Mouse (Mus musculus) stomach, embryonic 14.5 days (tissue): ENCODE measurements around the gene Rell1. TPM values are rescaled to one million over a fixed set of nuclear protein-coding genes. Genes with fewer than 3 reads are reported as not detected.

Experiments used
- ATAC-seq: fragments of 200-750 bp; cut with Nextera tagmentation; 2 replicates; pipeline ENCODE4 v1.8.0; 2017; ENCODE audit warnings: low read depth, moderate TSS enrichment; ENCODE audit not compliant: insufficient number of reproducible peaks, insufficient read depth, low FRiP score
- H3K27ac ChIP-seq: fragments of 300-500 bp; sonication (generic); 2 replicates; pipeline ENCODE4 v1.5.1; 2014; ENCODE audit warnings: mild to moderate bottlenecking, low read length, moderate library complexity, mixed read lengths
- H3K27me3 ChIP-seq: fragments of 300-500 bp; sonication (generic); 2 replicates; pipeline ENCODE4 v1.6.1; 2014; ENCODE audit warnings: low read length, control low read depth, mixed read lengths; ENCODE audit not compliant: control insufficient read depth, insufficient read depth
- H3K36me3 ChIP-seq: fragments of 300-500 bp; sonication (generic); 2 replicates; pipeline ENCODE4 v1.6.1; 2014; ENCODE audit warnings: mild to moderate bottlenecking, control low read depth, low read length, moderate library complexity, mixed read lengths; ENCODE audit not compliant: control insufficient read depth, insufficient read depth
- H3K4me1 ChIP-seq: fragments of 300-500 bp; sonication (generic); 2 replicates; pipeline ENCODE4 v1.6.1; 2014; ENCODE audit warnings: low read length, control low read depth, mixed read lengths; ENCODE audit not compliant: control insufficient read depth, insufficient read depth
- H3K4me2 ChIP-seq: fragments of 300-500 bp; sonication (generic); replicated peaks from 2 replicates; pipeline ENCODE4 v1.6.1; 2014; ENCODE audit warnings: low read depth, low read length, control low read depth
- H3K4me3 ChIP-seq: fragments of 300-500 bp; sonication (generic); 2 replicates; pipeline ENCODE4 v1.5.1; 2014; ENCODE audit warnings: low read depth, low read length, control low read depth
- H3K9ac ChIP-seq: fragments of 300-500 bp; sonication (generic); replicated peaks from 2 replicates; pipeline ENCODE4 v1.6.1; 2014; ENCODE audit warnings: low read depth, mild to moderate bottlenecking, control low read depth, low read length, moderate library complexity, mixed read lengths
- H3K9me3 ChIP-seq: fragments of 300-500 bp; sonication (generic); 2 replicates; pipeline ENCODE4 v1.6.1; 2016; ENCODE audit warnings: low read depth, low read length, control low read depth; ENCODE audit not compliant: control insufficient read depth
- WGBS: fragments of 180-500 bp; shearing (Covaris S2); extraction: QIAGEN DNeasy Blood & Tissue Kit; methylation state at CpG from one replicate; pipeline ENCODE4 v1.1.7; 2014; 5-methylcytosine and 5-hydroxymethylcytosine counted together
- polyA plus RNA-seq: library from polyadenylated mRNA; unstranded; fragments of >200 nt; fragmentation: Nextera tagmentation; extraction: Ambion mirVana; gene quantifications from 2 replicates; pipeline ENCODE4 v1.2.1, GENCODE M21; 2014

Gene Rell1
- polyA plus RNA-seq, 1 experiment from 2014 or later, result 14.3 TPM

GRCm38 (mm10) chr5:63947526-63947925 is 21.2 kb downstream of the Rell1 start:
- no peak overlapping the region for H3K4me2 ChIP-seq
- ATAC-seq, result no peak
- 86% methylated on average over 8 of the region's 8 CpGs for WGBS

GRCm38 (mm10) chr5:63943291-63943690 is 25.4 kb downstream of the Rell1 start:
- Histone ChIP-seq H3K27me3 (no peaks in the 10 kb centered on the region), H3K9me3 (no peaks in the 10 kb centered on the region), H3K4me2 (no peak overlapping the region), H3K36me3 (no peaks in the 10 kb centered on the region), H3K27ac (no peak overlapping the region), H3K4me3 (no peak overlapping the region), H3K4me1 (no peaks in the 10 kb centered on the region), H3K9ac (no peak overlapping the region)
- WGBS, result 90% methylated on average over 9 of the region's 9 CpGs
- no peak for ATAC-seq

More at GRCm38 (mm10) chr5:63947526-63947925, 21.2 kb downstream of the Rell1 start:
- no peaks in the 10 kb centered on the region for H3K27me3 ChIP-seq
- no peak overlapping the region for H3K27ac ChIP-seq
- peaks cover 10% of the 10 kb centered on the region for H3K4me1 ChIP-seq
- no peak overlapping the region for H3K9ac ChIP-seq
- H3K36me3 ChIP-seq, result no peaks in the 10 kb centered on the region
- no peaks in the 10 kb centered on the region for H3K9me3 ChIP-seq
- H3K4me3 ChIP-seq, result no peak overlapping the region

- H3K27me3 ChIP-seq, result no peaks in the 10 kb centered on the region
- H3K36me3 ChIP-seq, result no peaks in the 10 kb centered on the region
- no peak overlapping the region for H3K4me3 ChIP-seq
- no peak overlapping the region for H3K9ac ChIP-seq
- 62% methylated on average over 5 of the region's 5 CpGs for WGBS
- H3K9me3 ChIP-seq, result no peaks in the 10 kb centered on the region
- no peaks in the 10 kb centered on the region for H3K4me1 ChIP-seq
- no peak overlapping the region for H3K27ac ChIP-seq
- H3K4me2 ChIP-seq, result no peak overlapping the region
- no peak for ATAC-seq
Observed at GRCm38 (mm10) chr5:63941891-63942290, 26.8 kb downstream of the Rell1 start.

GRCm38 (mm10) chr5:63938575-63938974 is 30.1 kb downstream of the Rell1 start:
- Histone ChIP-seq H3K36me3 (peaks cover 4% of the 10 kb centered on the region; the same call in 1 of the 2 replicates), H3K4me1 (no peaks in the 10 kb centered on the region), H3K4me3 (no peak overlapping the region), H3K27ac (no peak overlapping the region), H3K4me2 (no peak overlapping the region), H3K9me3 (no peaks in the 10 kb centered on the region), H3K27me3 (no peaks in the 10 kb centered on the region), H3K9ac (no peak overlapping the region)
- WGBS, result 64% methylated on average over 4 of the region's 4 CpGs
- ATAC-seq, result 0 out of 2 replicates have a peak, but pooled peaks have one; percentile 63

GRCm38 (mm10) chr5:63936740-63937139 is 32.0 kb downstream of the Rell1 start:
- Histone ChIP-seq H3K27ac (no peak overlapping the region), H3K36me3 (peaks cover 4% of the 10 kb centered on the region; the same call in 1 of the 2 replicates), H3K27me3 (no peaks in the 10 kb centered on the region), H3K9ac (no peak overlapping the region), H3K4me2 (no peak overlapping the region), H3K4me3 (no peak overlapping the region), H3K4me1 (0 out of 2 replicates have a peak, but pooled peaks cover 5% of the 10 kb centered on the region), H3K9me3 (no peaks in the 10 kb centered on the region)
- ATAC-seq, result 0 out of 2 replicates have a peak, but pooled peaks have one; percentile 42
- 51% methylated on average over 6 of the region's 6 CpGs for whole genome bisulfite sequencing

GRCm38 (mm10) chr5:63935581-63935980 is 33.1 kb downstream of the Rell1 start:
- Histone ChIP-seq H3K4me1 (0 out of 2 replicates have a peak, but pooled peaks cover 5% of the 10 kb centered on the region), H3K4me2 (no peak overlapping the region), H3K27me3 (no peaks in the 10 kb centered on the region), H3K27ac (no peak overlapping the region), H3K36me3 (peaks cover 4% of the 10 kb centered on the region; the same call in 1 of the 2 replicates), H3K9ac (no peak overlapping the region), H3K4me3 (no peak overlapping the region), H3K9me3 (no peaks in the 10 kb centered on the region)
- no peak for ATAC-seq
- WGBS, result 82% methylated on average over 6 of the region's 6 CpGs

GRCm38 (mm10) chr5:63932829-63933228 is 35.9 kb downstream of the Rell1 start:
- Histone ChIP-seq H3K4me2 (no peak overlapping the region), H3K4me1 (0 out of 2 replicates have a peak, but pooled peaks cover 5% of the 10 kb centered on the region), H3K9ac (no peak overlapping the region), H3K27me3 (no peaks in the 10 kb centered on the region), H3K9me3 (no peaks in the 10 kb centered on the region), H3K4me3 (no peak overlapping the region), H3K36me3 (peaks cover 4% of the 10 kb centered on the region; the same call in 1 of the 2 replicates), H3K27ac (peak overlapping the region; percentile 7; the same call in 1 of the 2 replicates)
- peak; percentile 80 for ATAC-seq
- WGBS, result 49% methylated on average over 10 of the region's 10 CpGs

- 59% methylated on average over 4 of the region's 4 CpGs for WGBS
- Histone ChIP-seq H3K4me2 (no peak overlapping the region), H3K27me3 (no peaks in the 10 kb centered on the region), H3K27ac (no peak overlapping the region), H3K4me1 (0 out of 2 replicates have a peak, but pooled peaks cover 5% of the 10 kb centered on the region), H3K9me3 (no peaks in the 10 kb centered on the region), H3K4me3 (no peak overlapping the region), H3K36me3 (peaks cover 8% of the 10 kb centered on the region; the same call in 1 of the 2 replicates), H3K9ac (no peak overlapping the region)
- ATAC-seq, result no peak
Observed at GRCm38 (mm10) chr5:63930824-63931358, 37.8 kb downstream of the Rell1 start.
